Mouse (Mus musculus) megakaryocyte, embryonic 14.5 days (primary cell): ENCODE data around the gene Synj2.

Source experiments
- FLI1 ChIP-seq: IDR thresholded peaks from 2 replicates; pipeline ENCODE4 v1.6.1; 2012; ENCODE audit warnings: low read length, inconsistent platforms, mixed read lengths
- GATA1 ChIP-seq: IDR thresholded peaks from 3 replicates; pipeline ENCODE4 v1.6.1; 2012; ENCODE audit warnings: mixed read lengths, low read length, inconsistent platforms, borderline replicate concordance

GRCm38 (mm10) chr17:6008590-6008989 lies 67.5 kb downstream of the Synj2 start:
- TF ChIP-seq GATA1 (no peak), FLI1 (no peak)
